Mouse (Mus musculus) neutrophil, adult 59 days (primary cell): ENCODE results near the gene Akap2. TPM values are rescaled to one million over a fixed set of nuclear protein-coding genes. Genes with fewer than 3 reads are reported as not detected.

Experiments
- total RNA-seq, 2 experiments: library from RNA; stranded (reverse); gene quantifications; 1 replicate in 1 of 2; 2 replicates in 1 of 2; pipeline ENCODE4 v1.2.4; 2023

The Akap2 gene
- total RNA-seq: under 1 TPM; 0.36 to 0.82 TPM

DNA sequence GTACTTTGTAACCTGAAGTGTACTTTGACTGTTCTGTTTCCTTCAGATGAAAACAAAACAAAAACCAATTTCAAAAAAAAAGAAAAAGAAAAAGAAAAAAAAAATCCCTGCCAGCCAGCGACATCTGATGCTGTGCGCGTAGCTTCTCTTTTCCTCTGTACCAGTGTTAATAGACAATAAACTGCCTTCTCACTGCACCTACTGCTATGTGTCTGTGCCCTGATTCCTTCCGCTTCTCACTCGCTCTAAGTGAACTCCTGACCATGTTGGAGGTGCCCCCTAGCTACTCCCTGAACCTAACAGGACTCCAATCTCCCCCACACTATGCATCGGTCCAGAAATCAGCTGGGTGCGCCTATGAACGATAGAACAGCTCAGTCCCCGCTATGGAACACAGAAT lies at the start of gene Akap2:
Gene Akap2, plus strand, starts transcription at position 304 of the 400 bp plus-strand sequence.

DNA sequence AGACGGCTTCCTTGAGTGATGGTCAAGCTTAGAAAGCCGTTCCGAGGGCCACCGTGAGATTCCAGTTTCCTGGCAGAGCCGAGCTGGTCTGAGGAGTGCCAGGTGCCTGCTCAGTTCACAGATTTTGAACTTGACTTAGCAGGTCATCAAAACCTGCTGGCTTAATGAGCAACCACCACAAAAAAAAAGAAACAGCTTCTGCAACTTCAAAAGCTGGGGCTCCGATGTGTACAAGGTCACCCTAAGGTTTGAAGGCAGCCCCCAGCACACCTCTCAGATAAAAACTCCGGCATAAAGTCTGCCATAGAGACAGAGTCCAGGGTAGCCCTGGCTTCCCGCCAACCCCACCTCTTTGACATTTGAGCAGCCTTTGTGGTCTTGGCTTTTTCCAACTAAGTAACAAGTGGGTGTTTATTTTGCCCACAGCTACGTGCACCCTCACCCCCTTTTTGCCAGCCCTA lies 198.8 kb downstream of the Akap2 start, which contains the start of gene D630039A03Rik:
Gene D630039A03Rik, minus strand, starts transcription at position 97 of the 461 bp plus-strand sequence.

Other genes with a start within 250 kb of the Akap2 start
- not detected for gene Pakap, start 149.5 kb upstream of the Akap2 start, total RNA-seq
- gene D630039A03Rik, start 198.6 kb downstream of the Akap2 start, total RNA-seq: not detected
- gene Txn1, start 238.8 kb downstream of the Akap2 start, total RNA-seq: 100 to 1,000 TPM; 362 to 385 TPM